Mouse (Mus musculus) heart, postnatal 0 days (tissue): Measurements from ENCODE around the gene Rtn4rl1. TPM values are rescaled to one million over a fixed set of nuclear protein-coding genes. Genes with fewer than 3 reads are reported as not detected.

Experiments used
- ATAC-seq: fragments of 200-750 bp; cut with Nextera tagmentation; 2 replicates; pipeline ENCODE4 v1.8.0; 2017; ENCODE audit warnings: low read depth, moderate number of reproducible peaks, moderate library complexity; ENCODE audit not compliant: insufficient read depth
- DNase-seq: peaks from one replicate; pipeline ENCODE4 v3.0.0-alpha.2; 2016; ENCODE audit warnings: low spot score
- H3K27ac ChIP-seq: fragments of 300-500 bp; sonication (generic); 2 replicates; pipeline ENCODE4 v1.5.1; 2014; ENCODE audit warnings: low read depth, mild to moderate bottlenecking
- H3K27me3 ChIP-seq: fragments of 300-500 bp; sonication (generic); 2 replicates; pipeline ENCODE4 v1.6.1; 2014; ENCODE audit warnings: low read length, mixed read lengths; ENCODE audit not compliant: control insufficient read depth, insufficient read depth
- H3K36me3 ChIP-seq: fragments of 300-500 bp; sonication (generic); replicated peaks from 2 replicates; pipeline ENCODE4 v1.6.1; 2014; ENCODE audit warnings: low read length, mixed read lengths; ENCODE audit not compliant: control insufficient read depth, insufficient read depth
- H3K4me1 ChIP-seq: fragments of 300-500 bp; sonication (generic); 2 replicates; pipeline ENCODE4 v1.6.1; 2014; ENCODE audit warnings: antibody characterized with exemption; ENCODE audit not compliant: control insufficient read depth, insufficient read depth
- H3K4me2 ChIP-seq: fragments of 300-500 bp; sonication (generic); 2 replicates; pipeline ENCODE4 v1.6.1; 2014; ENCODE audit warnings: low read depth, mild to moderate bottlenecking, low read length, moderate library complexity
- H3K4me3 ChIP-seq: fragments of 300-500 bp; sonication (generic); 2 replicates; pipeline ENCODE4 v1.5.1; 2014; ENCODE audit warnings: low read depth, low read length
- H3K9ac ChIP-seq: fragments of 300-500 bp; sonication (generic); replicated peaks from 2 replicates; pipeline ENCODE4 v1.6.1; 2014; ENCODE audit warnings: low read depth, low read length, mixed read lengths
- H3K9me3 ChIP-seq: fragments of 300-500 bp; sonication (generic); replicated peaks from 2 replicates; pipeline ENCODE4 v1.6.1; 2016; ENCODE audit warnings: low read length; ENCODE audit not compliant: control insufficient read depth
- CTCF ChIP-seq: IDR thresholded peaks from 2 replicates; pipeline ENCODE4 v1.5.1; 2016; ENCODE audit warnings: antibody characterized with exemption, control low read depth, low read depth
- EP300 ChIP-seq: IDR thresholded peaks from 2 replicates; pipeline ENCODE4 v1.6.1; 2016; ENCODE audit warnings: antibody characterized with exemption, low read depth
- WGBS: fragments of 180-500 bp; shearing (Covaris S2); extraction: QIAGEN DNeasy Blood & Tissue Kit; methylation state at CpG from one replicate; pipeline ENCODE4 v1.1.7; 2014; 5-methylcytosine and 5-hydroxymethylcytosine counted together
- microRNA counts: library from miRNA; unstranded; fragments of <30 nt; microRNA quantifications from one replicate; lab custom pipeline; 2015
- microRNA-seq: library from miRNA; unstranded; fragments of <30 nt; microRNA quantifications from one replicate; pipeline ENCODE4, GENCODE M21; 2016
- polyA plus RNA-seq: library from polyadenylated mRNA; unstranded; fragments of >200 nt; fragmentation: Nextera tagmentation; extraction: Ambion mirVana; gene quantifications from 2 replicates; pipeline ENCODE4 v1.2.1, GENCODE M21; 2015
- total RNA-seq: library from RNA; depleted of rRNA; stranded (reverse); fragments of >200 nt; gene quantifications from 2 replicates; pipeline ENCODE4 v1.2.3, GENCODE M21; 2014; ENCODE audit warnings: low replicate concordance; rRNA removed

Gene Rtn4rl1
- total and polyA plus RNA-seq, 2 experiments from 2014 or later = 12.2 to 19.7 TPM

DNA sequence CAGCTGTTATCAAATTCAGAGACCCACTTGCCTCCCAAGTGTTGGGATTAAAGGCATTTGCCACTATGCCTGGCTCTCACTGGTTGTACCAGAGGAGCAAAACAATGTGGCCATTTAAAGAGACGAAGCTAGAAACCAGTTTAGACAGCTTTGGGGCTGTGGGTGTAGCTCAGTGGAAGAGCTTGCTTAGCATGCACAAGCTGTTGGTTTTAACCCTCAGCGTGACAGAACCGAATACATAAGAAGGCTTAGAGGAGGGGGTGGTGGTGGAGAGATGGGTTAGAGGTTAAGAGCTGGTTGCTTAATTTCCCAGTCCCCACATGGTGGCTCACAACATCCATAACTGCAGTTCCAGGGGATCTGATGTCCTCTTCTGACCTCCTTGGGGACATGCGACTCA, 115.1 kb downstream of the Rtn4rl1 start:
- H3K4me3 ChIP-seq = no peak overlapping the region
- no peaks in the 10 kb centered on the region for H3K27me3 ChIP-seq
- H3K4me1 ChIP-seq = no peaks in the 10 kb centered on the region
- peaks cover 93% of the 10 kb centered on the region for H3K36me3 ChIP-seq
- ATAC-seq (no peak), DNase-seq (no peak)
- no peak overlapping the region for H3K4me2 ChIP-seq
- no peak for TF ChIP-seq EP300
- no peak for TF ChIP-seq CTCF
- whole genome bisulfite sequencing = 78% methylated on average over 4 of the region's 4 CpGs
- no peak overlapping the region for H3K9ac ChIP-seq
- H3K9me3 ChIP-seq = no peaks in the 10 kb centered on the region
- H3K27ac ChIP-seq = no peak overlapping the region

DNA sequence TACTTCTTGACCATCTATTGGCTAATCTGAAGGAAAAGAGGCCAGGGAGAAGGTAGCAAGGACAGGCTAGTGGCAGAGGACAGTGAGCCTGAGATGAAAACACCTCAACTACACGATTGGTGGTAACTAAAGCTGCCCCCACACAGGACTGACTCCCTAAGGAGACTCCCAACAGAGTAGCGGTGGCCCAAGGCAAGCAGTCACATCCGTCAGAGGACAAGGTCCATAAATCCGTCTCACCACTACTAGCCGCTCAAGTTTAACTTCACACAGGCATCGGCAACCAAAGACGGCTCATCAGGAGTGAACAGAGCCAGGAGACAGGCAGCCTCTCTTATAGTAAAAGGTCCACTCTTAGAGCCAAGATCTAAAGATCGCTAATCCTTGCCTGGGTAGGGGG, 117.2 kb downstream of the Rtn4rl1 start:
- TF ChIP-seq CTCF = no peak
- TF ChIP-seq EP300 = no peak
- no peak overlapping the region for H3K4me2 ChIP-seq
- DNase-seq (no peak), ATAC-seq (no peak)
- H3K4me1 ChIP-seq = no peaks in the 10 kb centered on the region
- H3K9ac ChIP-seq = no peak overlapping the region
- no peak overlapping the region for H3K27ac ChIP-seq
- WGBS = 88% methylated on average over 8 of the region's 8 CpGs
- peaks cover 90% of the 10 kb centered on the region for H3K36me3 ChIP-seq
- H3K27me3 ChIP-seq = no peaks in the 10 kb centered on the region
- H3K4me3 ChIP-seq = no peak overlapping the region
- no peaks in the 10 kb centered on the region for H3K9me3 ChIP-seq

DNA sequence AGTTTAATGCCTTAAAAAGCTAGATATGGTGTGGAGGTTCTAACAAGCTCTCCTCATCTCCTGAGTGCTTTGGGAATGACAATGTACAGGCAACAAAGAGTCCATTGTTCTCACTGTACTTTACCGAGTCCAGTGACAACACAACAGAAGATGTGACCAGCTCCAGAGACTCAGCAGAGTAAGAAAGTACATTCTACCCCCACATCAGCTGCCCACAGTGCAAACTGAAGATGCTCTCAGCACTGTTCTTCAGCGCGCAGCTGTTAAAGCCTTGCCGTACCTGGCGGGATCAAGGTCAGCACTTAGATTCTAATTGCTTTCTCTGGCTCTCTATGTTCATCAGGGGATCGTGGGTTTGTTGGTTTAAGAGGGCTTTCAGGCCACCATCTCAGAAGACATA, 118.2 kb downstream of the Rtn4rl1 start:
- Histone ChIP-seq H3K27ac (no peak overlapping the region), H3K27me3 (no peaks in the 10 kb centered on the region), H3K36me3 (peaks cover 89% of the 10 kb centered on the region), H3K9me3 (no peaks in the 10 kb centered on the region), H3K9ac (no peak overlapping the region), H3K4me3 (no peak overlapping the region), H3K4me2 (no peak overlapping the region), H3K4me1 (no peaks in the 10 kb centered on the region)
- 78% methylated on average over 6 of the region's 6 CpGs for WGBS
- DNase-seq (no peak), ATAC-seq (no peak)
- TF ChIP-seq CTCF (no peak), EP300 (no peak)

DNA sequence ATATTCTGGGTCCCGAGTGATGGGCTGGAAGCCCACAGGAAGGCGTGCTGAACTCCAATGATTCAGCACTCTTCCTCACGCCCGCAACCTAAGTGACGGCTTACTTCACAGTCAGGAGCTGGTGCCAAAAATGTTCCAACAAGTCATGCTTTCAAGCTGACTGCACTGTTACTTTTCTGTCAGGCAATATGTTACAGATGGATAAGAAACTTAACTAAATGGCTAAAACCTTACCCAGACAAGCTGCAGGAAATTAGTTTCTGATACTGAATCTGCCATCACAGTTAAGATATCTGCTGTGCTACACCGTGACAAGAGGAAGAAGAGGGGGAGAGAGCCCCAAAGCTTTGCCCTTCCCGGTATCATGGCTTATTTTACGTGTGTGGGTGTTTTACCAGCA, 120.3 kb downstream of the Rtn4rl1 start:
- no peaks in the 10 kb centered on the region for H3K4me1 ChIP-seq
- H3K9ac ChIP-seq = no peak overlapping the region
- H3K36me3 ChIP-seq = peaks cover 79% of the 10 kb centered on the region
- DNase-seq (no peak), ATAC-seq (no peak)
- no peaks in the 10 kb centered on the region for H3K27me3 ChIP-seq
- TF ChIP-seq CTCF = no peak
- no peak for TF ChIP-seq EP300
- no peak overlapping the region for H3K4me2 ChIP-seq
- no peak overlapping the region for H3K4me3 ChIP-seq
- H3K9me3 ChIP-seq = no peaks in the 10 kb centered on the region
- H3K27ac ChIP-seq = no peak overlapping the region
- 79% methylated on average over 8 of the region's 8 CpGs for WGBS

MicroRNAs encoded within 50 kb of the gene (microRNA counts, 519-probe panel; counts per million panel counts)
- microRNA mmu-miR-132 (lab: Ali Mortazavi, UCI) (4,175 counts per million, percentile 51 among the panel's probes with 10 or more counts), microRNA mmu-miR-212 (lab: Ali Mortazavi, UCI) (not detected)

Small RNA genes within 50 kb of the gene (microRNA-seq; reads per million reads assigned to microRNA genes)
- gene Mir132 = 334 reads per million, percentile 70 among the genes with 10 or more reads in this experiment
- gene Mir212 = 29.6 reads per million, percentile 41 among the genes with 10 or more reads in this experiment

Other genes starting within 250 kb of the Rtn4rl1 start
- gene Hic1, start 24.3 kb upstream of the Rtn4rl1 start, total RNA-seq = 17.8 and 19.5 TPM in 2 replicates
- 4.8 and 6.1 TPM in 2 replicates for gene Hic1, start 24.3 kb upstream of the Rtn4rl1 start, polyA plus RNA-seq
- 8.9 and 35.2 TPM in 2 replicates for gene Ovca2, start 14.9 kb upstream of the Rtn4rl1 start, total RNA-seq
- gene Ovca2, start 14.9 kb upstream of the Rtn4rl1 start, polyA plus RNA-seq = 12.9 and 13.4 TPM in 2 replicates
- 34.4 and 72.1 TPM in 2 replicates for gene Dph1, start 2.5 kb upstream of the Rtn4rl1 start, total RNA-seq
- 19.3 and 20.2 TPM in 2 replicates for gene Dph1, start 2.5 kb upstream of the Rtn4rl1 start, polyA plus RNA-seq
- gene Rpa1, start 154.5 kb downstream of the Rtn4rl1 start, total RNA-seq = 115 and 118 TPM in 2 replicates
- gene Rpa1, start 154.5 kb downstream of the Rtn4rl1 start, polyA plus RNA-seq = 62.9 and 66.9 TPM in 2 replicates
- gene Smyd4, start 154.7 kb downstream of the Rtn4rl1 start, total RNA-seq = 13.1 and 19.7 TPM in 2 replicates
- 13.2 and 14.8 TPM in 2 replicates for gene Smyd4, start 154.7 kb downstream of the Rtn4rl1 start, polyA plus RNA-seq
- gene Serpinf1, start 228.9 kb downstream of the Rtn4rl1 start, total RNA-seq = 27.3 and 112 TPM in 2 replicates
- 20.4 and 24.4 TPM in 2 replicates for gene Serpinf1, start 228.9 kb downstream of the Rtn4rl1 start, polyA plus RNA-seq
- 1.2 and 2.4 TPM in 2 replicates for gene Serpinf2, start 245.8 kb downstream of the Rtn4rl1 start, total RNA-seq
- not detected in 2 replicates for gene Serpinf2, start 245.8 kb downstream of the Rtn4rl1 start, polyA plus RNA-seq